Mouse (Mus musculus) frontal cortex, adult 2 months (tissue): ENCODE results near the gene Tnfrsf19. TPM values are rescaled to one million over a fixed set of nuclear protein-coding genes. Genes with fewer than 3 reads are reported as not detected.

ENCODE experiments used
- DNase-seq, 2 experiments: peaks; one replicate each; pipeline ENCODE4 v3.0.0; 2022; ENCODE audit warnings: low spot score in 1 of 2; ENCODE audit errors: extremely low spot score in 1 of 2
- polyA plus RNA-seq: library from polyadenylated mRNA; depleted of rRNA; stranded (reverse); fragments of >200 nt; gene quantifications from 2 replicates; pipeline ENCODE4 v1.2.3, GENCODE M21; 2012

The Tnfrsf19 gene
- polyA plus RNA-seq, 1 experiment = 54.9 TPM

DNA sequence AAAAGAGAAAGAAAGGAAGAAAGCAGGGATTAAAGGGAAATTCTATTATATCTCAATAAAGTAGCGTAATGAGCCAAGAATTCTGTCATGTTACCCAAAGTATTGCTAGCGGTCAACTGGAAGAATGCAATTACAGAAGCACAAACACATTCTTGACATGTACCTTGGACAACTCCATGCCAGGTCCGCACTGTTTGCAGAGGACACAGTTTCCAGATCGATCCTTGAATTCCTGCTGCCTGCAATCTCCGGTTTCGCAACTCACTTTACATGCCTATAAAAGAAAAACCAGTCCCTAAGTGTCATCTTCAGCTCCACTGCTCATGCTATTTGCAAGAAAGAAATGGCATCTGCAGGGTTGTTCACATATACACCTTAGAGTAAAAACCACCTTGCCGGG lies 22.3 kb downstream of the Tnfrsf19 start:
- DNase-seq = no peak

DNA sequence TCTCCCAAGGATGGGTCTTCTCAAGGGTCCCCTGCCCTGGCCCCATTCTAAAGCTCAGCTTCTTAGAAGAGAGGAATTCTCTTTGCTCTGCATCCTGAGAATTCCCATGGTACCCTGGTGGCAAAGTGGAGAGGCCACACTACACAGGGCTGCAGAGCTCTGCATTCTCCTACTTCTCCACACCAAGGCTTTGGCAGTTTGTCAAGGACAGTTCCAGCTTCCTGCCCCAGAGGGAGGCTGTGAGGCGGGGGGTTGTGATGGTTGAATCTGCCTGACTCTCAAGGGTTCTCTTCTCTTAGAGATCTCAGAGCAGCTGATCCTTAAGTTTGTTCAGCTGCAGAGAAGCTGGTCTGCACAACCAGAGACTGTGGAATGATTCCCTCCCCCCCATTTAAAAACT lies 23.9 kb downstream of the Tnfrsf19 start:
- DNase-seq = no peak

DNA sequence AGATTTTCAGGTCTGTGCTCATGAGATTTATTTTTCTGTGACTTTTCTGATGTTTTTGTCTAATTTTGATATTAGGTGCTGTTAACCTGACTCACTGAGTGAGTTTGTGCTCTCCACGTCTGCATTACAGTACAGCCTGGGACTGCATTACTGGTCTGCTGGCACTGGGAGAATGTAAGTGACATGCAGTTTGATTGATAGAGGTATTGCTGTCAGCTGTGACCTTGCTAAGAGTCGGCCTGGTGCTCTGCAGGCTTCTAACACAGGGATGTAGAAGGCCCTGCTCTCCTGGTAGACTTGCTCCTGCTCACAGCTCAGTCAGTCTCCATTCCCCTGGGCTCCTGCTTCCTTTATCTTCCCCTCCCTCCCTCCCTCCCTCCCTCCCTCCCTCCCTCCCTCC lies 25.3 kb downstream of the Tnfrsf19 start:
- DNase-seq = no peak

DNA sequence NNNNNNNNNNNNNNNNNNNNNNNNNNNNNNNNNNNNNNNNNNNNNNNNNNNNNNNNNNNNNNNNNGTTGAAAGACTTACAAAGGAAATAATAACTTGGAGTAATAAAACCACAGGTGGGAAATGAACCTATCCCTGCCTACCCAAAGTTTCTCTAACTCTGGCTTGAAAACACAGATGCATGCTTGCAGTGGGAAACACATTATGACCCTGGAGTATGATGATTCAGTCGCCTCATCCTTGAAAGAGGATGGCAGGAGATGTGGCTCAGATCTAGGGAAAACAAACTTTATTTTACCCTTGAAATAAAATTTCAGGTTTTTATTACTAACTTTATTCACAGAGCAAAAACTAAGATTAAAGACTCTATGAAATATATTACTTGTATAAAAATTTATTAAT lies 26.4 kb downstream of the Tnfrsf19 start:
- DNase-seq = no peak

DNA sequence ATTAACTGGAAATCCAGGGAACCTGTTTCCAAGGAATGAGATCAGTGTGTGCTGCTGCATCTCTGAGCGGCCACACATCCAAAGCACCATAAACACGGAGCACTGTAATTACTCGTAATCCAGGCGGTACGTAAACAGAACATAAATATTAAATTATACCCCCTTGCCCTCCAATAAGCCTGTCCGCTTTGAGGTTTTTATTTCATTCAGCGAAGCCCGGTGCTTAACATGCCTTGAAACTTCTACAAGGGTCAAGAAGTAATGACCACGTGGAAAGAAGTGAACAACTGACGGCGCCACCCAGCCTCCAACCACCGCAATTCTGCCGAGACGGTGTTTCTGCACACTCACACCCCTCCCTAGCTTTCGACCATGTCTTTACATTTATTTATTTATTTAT lies 31.7 kb downstream of the Tnfrsf19 start:
- no peak for DNase-seq

GRCm38 (mm10) chr14:61012397-61012931 lies 33.8 kb downstream of the Tnfrsf19 start:
- peak; percentile 75 to 86 for DNase-seq

- no peak for DNase-seq
These were observed 34.6 kb downstream of the Tnfrsf19 start for GRCm38 (mm10) chr14:61011621-61012174.

DNA sequence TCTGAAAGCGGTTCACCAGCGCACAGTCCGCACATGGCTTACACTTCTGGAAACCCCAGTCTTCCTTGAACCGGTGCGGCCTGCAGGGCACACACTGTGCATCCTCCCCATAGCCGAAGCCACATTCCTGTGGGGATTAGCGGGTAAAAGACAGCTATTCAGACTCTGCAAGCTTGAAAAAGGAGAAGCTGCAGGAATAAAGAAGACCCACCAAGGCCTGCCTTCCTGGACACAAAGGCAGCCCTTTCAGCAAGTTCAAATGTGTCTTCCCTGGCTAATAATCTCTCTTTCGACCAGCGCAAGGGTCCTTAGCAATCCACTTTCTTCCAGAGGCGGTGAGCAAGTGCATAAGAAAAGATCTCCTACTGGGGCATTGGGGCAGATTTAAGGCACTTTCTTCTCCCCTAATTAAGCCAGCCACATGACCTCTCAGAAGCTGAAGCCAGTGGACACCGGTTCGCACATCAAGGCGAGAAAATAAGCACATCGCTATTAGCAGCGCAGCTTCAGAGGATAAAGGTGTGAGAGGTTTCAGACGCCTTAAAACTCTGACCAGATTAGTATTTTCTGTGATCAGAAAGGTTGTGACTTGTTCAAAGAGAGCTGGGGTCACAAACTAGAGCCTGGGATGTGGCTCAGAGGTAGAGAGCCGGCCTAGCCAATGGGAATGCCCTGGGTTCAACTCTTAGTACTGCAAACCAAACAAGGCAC lies 41.0 kb downstream of the Tnfrsf19 start:
- no peak for DNase-seq

DNA sequence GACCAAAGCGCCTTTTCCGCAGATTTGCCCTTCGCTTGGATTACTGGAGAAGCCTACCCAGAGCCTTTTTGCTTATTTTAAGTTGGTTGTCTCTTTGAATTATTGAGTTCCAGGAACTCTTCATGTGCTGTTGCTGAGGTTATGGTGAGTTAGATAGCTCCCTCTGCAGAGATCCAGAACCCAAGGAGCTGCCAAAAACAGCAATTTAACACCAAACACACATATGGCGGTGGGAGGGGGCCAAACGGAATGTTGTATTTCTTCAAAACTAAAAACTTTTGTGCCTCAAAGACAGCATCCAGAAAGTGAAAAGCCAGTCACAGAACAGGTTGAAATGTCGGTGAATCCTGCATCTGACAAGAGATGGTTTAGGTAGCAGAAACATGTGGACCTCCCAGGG lies 42.6 kb downstream of the Tnfrsf19 start:
- DNase-seq = peak in 1 of 2 experiments; percentile 62

DNA sequence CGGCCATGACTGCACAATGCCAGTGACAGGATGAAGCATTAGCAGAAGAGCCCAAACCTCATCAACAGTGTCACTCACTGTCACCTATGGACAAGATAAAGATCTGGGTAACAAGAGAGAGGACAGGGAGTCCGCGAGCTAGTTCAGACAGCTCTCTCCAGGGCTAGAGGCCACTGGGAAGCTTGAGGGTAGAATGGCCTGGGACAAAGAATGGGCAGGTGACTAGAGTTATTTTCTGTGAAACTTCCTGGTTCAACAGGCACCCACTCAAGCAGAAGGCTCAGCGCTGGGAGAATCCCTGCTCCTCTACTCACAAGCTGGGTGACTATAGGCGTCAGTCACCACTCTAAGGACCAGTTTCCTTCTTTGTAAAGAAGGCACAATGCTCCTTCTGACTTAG lies 46.2 kb downstream of the Tnfrsf19 start:
- no peak for DNase-seq

DNA sequence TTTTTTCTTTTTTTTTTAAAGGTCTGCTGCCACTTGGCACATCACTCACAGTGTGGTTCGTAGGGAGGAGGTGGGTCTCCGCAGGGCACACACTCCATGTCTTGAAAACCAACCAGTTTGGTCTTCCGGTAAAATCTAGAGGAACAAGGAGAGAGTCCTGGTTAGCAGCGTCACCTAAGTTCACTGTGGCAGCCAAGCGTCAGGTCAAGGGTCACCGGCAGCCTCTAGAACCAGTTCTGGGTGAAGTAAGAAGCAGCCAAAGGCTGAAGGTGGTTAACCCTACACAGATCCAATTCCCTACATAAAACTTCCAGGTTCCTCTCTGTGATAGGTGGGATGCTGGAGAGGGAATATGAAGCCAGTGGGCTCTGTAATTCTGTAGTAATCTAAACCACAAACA lies 49.7 kb downstream of the Tnfrsf19 start:
- DNase-seq = no peak

DNA sequence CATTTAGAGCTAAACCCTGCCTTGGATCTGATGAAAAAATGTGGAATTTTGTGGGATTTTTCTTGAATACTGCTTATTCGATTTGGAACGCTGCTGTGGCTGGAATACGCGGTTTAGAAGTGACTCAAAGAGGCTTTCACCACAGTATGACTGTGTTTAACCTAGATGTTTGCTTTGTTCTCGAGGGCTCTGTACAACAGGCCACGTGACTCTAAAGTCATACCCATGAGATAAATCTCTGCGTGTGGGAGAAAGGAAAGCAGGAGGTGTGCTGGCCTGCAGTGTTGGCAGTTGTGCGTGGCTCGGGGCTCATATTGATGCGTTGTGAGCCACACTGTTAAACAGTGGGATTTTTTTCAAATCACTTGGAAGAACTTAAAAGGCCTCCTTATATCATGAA lies 52.8 kb downstream of the Tnfrsf19 start:
- DNase-seq = no peak

DNA sequence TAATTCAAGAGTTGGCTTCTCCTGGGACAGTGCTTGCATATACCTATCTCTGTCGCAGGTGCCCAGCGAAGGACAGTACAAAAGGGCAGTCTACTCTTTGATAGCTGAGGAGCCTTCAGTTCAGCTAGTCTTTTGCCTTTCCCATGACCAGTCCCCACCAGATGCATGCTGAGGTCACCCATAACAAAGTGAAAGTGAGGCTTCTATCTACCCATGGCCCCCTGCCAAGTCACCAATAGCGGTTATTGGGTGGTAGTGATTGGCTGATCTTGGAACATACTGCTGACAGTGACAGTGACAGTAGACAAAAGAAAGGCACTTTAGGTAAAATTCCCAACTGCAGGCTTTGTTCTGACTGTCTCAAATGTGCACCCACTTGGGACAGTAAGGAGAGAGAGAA lies 53.2 kb downstream of the Tnfrsf19 start:
- no peak for DNase-seq

DNA sequence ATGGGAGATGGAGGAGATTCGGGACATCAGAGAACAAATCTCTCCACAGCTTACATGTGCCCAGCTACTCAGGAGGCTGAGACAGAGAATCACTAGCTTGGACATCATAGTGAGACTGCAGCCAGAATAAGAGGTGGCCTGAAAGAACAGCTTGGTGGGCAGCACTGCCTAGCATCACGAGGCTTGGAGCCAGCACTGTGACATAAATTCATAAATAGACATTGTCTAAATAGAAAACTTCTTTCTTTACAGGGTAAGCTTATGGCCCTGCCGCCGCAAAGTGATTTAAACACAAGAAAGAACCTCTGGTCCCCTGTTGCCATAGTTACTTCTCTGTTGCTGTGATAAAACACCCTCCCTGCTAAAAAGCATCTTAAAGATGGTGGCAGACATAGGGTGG lies 54.1 kb downstream of the Tnfrsf19 start:
- peak in 1 of 2 experiments; percentile 29 for DNase-seq

DNA sequence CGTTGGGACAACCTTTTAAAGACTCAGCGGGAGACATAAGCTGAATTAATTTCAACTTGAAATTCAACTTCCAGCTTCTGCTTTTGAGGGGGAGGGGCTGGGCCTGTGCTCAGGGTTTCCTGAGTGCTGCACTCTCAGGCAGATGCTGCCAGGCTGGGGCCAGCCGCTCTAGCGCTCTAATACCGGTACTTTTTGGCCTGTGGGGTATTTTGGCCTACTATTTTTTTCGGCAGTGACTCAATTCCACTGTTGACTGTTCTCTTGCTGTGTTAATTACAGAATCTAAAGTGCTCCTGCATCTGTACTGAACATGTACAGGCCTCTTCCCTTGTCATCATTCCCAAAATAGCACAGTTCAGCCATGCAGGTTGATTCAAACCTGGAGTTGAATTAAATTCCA lies 58.1 kb downstream of the Tnfrsf19 start:
- no peak for DNase-seq

- no peak for DNase-seq
These were observed 59.4 kb downstream of the Tnfrsf19 start for GRCm38 (mm10) chr14:60986926-60987325.

- DNase-seq = no peak
These were observed 61.2 kb downstream of the Tnfrsf19 start for GRCm38 (mm10) chr14:60985077-60985476.

GRCm38 (mm10) chr14:60984266-60984665 lies 62.0 kb downstream of the Tnfrsf19 start:
- DNase-seq = no peak

- DNase-seq = no peak
These were observed 64.2 kb downstream of the Tnfrsf19 start for GRCm38 (mm10) chr14:60982126-60982525.

DNA sequence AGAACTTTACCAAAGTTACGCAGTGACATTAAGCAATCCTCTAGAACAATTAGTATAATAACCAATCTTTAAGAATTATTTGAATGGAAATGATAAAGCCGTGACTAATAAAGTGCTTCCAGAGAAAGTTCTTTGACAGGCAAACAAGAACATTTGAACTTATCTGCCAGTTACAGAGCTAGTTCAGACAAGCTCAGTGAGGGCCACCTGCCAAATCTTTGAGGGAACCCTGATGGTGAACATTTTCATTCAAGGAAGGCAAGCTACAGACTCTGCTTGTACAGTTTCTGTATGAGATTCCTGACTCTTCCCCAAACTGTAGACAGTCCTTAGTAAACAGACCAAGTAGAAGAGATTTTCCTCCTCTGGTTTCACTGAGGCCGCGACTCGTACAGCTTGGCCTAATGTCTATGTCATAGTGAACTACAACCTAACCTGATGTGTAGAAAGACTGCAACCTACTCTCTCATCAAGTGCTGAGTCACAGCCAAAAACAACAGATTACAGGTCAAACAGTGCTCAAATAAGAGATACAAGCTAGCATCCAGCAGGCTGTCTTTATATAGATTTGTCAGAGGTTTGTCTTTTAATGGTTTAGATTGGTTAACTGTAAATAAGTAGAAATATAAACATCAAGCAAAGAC lies 65.9 kb downstream of the Tnfrsf19 start:
- DNase-seq = no peak

DNA sequence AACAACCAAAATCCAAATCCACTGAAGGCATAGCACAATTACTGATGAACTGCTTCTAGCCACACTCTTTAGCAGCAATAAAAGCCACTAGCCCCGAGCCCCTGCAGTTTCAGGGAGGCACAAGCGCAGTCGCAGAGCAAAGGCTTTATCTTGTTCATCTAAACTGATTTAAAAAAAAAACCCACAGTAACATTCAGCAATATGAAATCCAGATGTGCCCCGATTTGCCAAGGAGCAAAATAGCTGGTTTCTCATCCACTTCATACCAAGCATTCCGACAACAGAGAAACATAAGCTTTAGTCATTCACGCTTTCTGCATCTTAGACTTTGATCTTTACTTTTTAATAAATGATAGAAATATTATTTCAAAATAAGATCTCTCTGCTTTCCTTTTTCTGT lies 68.2 kb downstream of the Tnfrsf19 start:
- DNase-seq = no peak

GRCm38 (mm10) chr14:60976231-60976630 lies 70.1 kb downstream of the Tnfrsf19 start:
- DNase-seq = no peak
